Mouse (Mus musculus): ENCODE data around the gene Gng7. TPM values are rescaled to one million over a fixed set of nuclear protein-coding genes. Genes with fewer than 3 reads are reported as not detected.
"Not testable (repeated sequence)": the region's sequence is repeated elsewhere in the genome, so short reads cannot be mapped to it uniquely, and the experiment has no call there.

Gng7 gene
- polyA plus RNA-seq, 1 experiment from 2014 or later: 32.1 TPM

DNA sequence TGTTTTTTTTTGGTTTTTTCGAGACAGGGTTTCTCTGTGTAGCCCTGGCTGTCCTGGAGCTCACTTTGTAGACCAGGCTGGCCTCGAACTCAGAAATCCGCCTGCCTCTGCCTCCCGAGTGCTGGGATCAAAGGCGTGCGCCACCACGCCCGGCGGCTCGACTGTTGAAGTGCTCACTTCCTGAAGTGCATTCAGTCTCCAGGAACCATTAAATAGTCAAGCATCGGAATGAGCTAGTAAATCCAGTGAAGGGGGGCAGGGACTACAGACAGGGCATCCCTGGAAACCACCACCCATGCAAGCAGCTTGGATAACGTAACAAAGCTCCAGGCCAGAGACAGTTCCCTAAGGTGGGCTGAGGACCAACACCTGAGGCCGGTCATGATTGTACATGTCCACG, 30.5 kb upstream of the Gng7 start:
- peaks cover 76% of the 10 kb centered on the region for H3K36me3 ChIP-seq
- H3K9me3 ChIP-seq; H3K27me3 ChIP-seq; H3K4me3 ChIP-seq; H3K4me2 ChIP-seq (replicated peaks); H3K9ac ChIP-seq (replicated peaks); H3K4me1 ChIP-seq; ATAC-seq (replicated peaks); H3K27ac ChIP-seq (replicated peaks): not testable (repeated sequence)
- WGBS: 95% methylated on average over 14 of the region's 14 CpGs

- 35% methylated on average over 13 of the region's 13 CpGs for WGBS
Observed at GRCm38 (mm10) chr10:81041458-81042175, 26.9 kb upstream of the Gng7 start.

DNA sequence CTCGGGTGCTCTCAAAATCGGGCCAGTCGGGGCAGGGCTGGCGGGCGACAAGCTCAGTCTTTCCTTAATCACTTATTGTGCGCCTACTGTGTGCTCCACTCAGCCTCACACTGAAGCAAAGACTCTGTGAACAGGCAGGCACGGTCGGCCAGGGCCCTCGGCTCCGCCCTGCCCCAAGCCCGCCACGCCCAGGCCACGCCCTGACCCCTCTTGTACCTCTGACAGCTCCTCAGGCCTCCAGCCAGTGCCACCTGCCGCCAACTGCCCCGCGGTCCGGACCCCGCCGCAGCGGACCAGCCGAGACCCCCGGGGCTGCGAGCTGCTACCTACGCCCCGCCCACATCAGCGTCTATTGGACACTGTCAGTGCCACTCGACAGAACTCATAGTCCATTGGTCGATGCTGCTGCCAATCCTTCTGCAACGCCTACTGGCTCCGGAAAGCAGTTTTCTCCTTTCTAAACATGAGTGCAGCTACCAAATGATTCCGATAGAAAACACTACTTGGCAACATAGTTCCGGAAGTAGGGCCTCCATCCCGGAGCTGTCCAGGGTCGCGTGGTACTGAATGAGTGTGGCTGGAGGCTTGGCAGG, 22.3 kb upstream of the Gng7 start, which contains the start of gene Slc39a3:
Gene Slc39a3 (minus strand): TSS at position 439 of the 593 bp plus-strand sequence.
- peaks cover 14% of the 10 kb centered on the region for H3K4me1 ChIP-seq
- H3K9me3 ChIP-seq: no peaks in the 10 kb centered on the region
- no peaks in the 10 kb centered on the region for H3K27me3 ChIP-seq
- peaks cover 12% of the 10 kb centered on the region for H3K36me3 ChIP-seq
- H3K4me3 ChIP-seq: peak within 1 kb of the TSS; percentile 57
- peak within 1 kb of the TSS; percentile 68 for H3K9ac ChIP-seq (replicated peaks)
- WGBS: under 1% methylated on average over 35 of the region's 35 CpGs
- peak; percentile 99 for ATAC-seq (replicated peaks)
- H3K27ac ChIP-seq (replicated peaks): peak within 1 kb of the TSS; percentile 56
- peak within 1 kb of the TSS; percentile 54 for H3K4me2 ChIP-seq (replicated peaks)

More at GRCm38 (mm10) chr10:81041458-81042175, 26.9 kb upstream of the Gng7 start:
- H3K27me3 ChIP-seq: no peaks in the 10 kb centered on the region
- ATAC-seq (replicated peaks): no peak
- no peak overlapping the region for H3K9ac ChIP-seq (replicated peaks)
- H3K4me3 ChIP-seq: no peak overlapping the region
- H3K36me3 ChIP-seq: peaks cover 40% of the 10 kb centered on the region
- H3K4me2 ChIP-seq (replicated peaks): no peak overlapping the region
- H3K9me3 ChIP-seq: no peaks in the 10 kb centered on the region
- peaks cover 5% of the 10 kb centered on the region for H3K4me1 ChIP-seq
- H3K27ac ChIP-seq (replicated peaks): no peak overlapping the region

DNA sequence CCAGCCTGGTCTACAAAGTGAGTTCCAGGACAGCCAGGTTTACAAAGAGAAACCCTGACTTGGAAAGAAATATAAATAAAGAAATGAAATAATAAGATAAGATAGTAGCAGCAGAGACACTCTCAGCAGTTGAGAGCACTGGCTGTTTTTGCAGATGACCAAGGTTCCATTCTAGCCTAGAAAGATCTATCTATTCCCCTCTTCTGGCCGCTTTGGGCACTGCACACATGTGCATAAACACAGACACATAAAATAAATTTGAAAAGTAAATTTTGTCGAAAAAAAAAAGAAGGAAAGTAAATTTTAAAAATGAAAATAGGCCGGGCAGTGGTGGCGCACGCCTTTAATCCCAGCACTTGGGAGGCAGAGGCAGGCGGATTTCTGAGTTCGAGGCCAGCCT, 21.5 kb upstream of the Gng7 start:
- no peak overlapping the region for H3K27ac ChIP-seq (replicated peaks)
- no peak overlapping the region for H3K9ac ChIP-seq (replicated peaks)
- peaks cover 14% of the 10 kb centered on the region for H3K4me1 ChIP-seq
- H3K4me3 ChIP-seq: no peak overlapping the region
- H3K4me2 ChIP-seq (replicated peaks): no peak overlapping the region
- no peak for ATAC-seq (replicated peaks)
- 82% methylated on average over 7 of the region's 7 CpGs for WGBS
- peaks cover 18% of the 10 kb centered on the region for H3K36me3 ChIP-seq
- no peaks in the 10 kb centered on the region for H3K9me3 ChIP-seq
- no peaks in the 10 kb centered on the region for H3K27me3 ChIP-seq

GRCm38 (mm10) chr10:81033586-81033985, 18.8 kb upstream of the Gng7 start:
- H3K27me3 ChIP-seq: no peaks in the 10 kb centered on the region
- no peak overlapping the region for H3K9ac ChIP-seq (replicated peaks)
- H3K4me2 ChIP-seq (replicated peaks): no peak overlapping the region
- no peak for ATAC-seq (replicated peaks)
- H3K9me3 ChIP-seq: no peaks in the 10 kb centered on the region
- no peak overlapping the region for H3K27ac ChIP-seq (replicated peaks)
- WGBS: 82% methylated on average over 10 of the region's 10 CpGs
- peaks cover 28% of the 10 kb centered on the region for H3K36me3 ChIP-seq
- no peak overlapping the region for H3K4me3 ChIP-seq
- H3K4me1 ChIP-seq: peaks cover 21% of the 10 kb centered on the region

DNA sequence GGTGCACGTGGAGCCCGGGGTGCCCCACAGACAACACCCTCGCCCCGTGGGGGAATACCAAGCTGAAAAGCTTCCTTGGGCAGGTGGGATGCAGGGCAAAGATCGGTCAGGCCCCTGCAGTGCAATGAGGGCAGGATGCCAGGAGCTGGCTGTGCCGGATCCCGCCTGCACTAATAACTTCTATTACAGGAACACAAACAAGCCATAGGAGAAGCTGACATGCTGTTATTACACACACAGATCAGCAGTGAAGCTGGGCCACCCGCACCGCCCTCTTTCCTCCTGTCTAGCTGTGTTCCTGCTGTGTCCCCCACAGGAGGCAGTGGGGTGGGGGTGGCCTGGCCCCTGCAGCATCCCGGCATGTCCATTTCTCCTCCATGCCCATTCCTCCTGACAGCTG, 14.3 kb upstream of the Gng7 start:
- Histone ChIP-seq H3K4me3 (no peak overlapping the region), H3K9ac (replicated peaks) (no peak overlapping the region), H3K9me3 (no peaks in the 10 kb centered on the region), H3K36me3 (peaks cover 28% of the 10 kb centered on the region), H3K4me2 (replicated peaks) (no peak overlapping the region), H3K27me3 (0 out of 2 replicates have a peak, but pooled peaks cover 3% of the 10 kb centered on the region), H3K27ac (replicated peaks) (no peak overlapping the region), H3K4me1 (peaks cover 26% of the 10 kb centered on the region)
- no peak for ATAC-seq (replicated peaks)
- WGBS: 71% methylated on average over 10 of the region's 10 CpGs

DNA sequence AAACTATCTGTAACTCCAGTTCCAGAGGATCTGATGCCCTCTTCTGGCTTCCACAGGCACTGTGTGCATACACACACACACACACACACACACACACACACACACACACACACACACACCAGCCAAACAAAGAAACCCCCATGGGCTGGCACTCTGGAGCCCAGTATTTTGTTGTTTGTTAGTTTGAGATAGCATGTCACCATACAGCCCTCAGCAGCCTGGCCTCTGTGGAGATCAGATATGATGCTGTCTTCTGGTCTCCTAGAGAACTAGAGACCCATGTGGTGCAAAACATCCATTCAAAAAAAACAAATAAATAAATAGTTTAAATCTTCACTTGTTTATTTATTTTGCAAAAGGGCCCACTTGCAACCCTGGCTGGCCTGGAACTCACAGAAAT, 13.5 kb upstream of the Gng7 start:
- Histone ChIP-seq H3K9ac (replicated peaks) (no peak overlapping the region), H3K4me1 (peaks cover 26% of the 10 kb centered on the region)
- no peak for ATAC-seq (replicated peaks)

DNA sequence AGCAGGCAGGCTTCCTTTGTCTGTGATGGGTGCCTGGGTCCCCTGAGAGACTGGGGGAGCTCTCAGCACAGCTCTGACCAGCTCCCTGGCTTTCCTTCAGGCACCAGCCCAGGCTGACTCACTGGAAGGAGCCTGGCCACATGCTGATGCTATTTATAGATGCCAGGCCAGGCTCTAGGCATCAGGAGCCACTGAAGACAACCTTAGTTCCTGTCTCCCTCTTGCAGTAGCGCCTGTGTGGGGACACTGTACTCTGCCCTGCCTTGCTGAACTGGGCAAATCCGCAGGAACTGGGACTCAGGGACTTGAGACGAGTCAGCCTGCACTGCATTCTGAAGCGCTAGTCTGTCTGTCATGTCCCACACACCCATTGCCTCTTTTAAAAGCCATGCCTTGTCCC, 12.6 kb upstream of the Gng7 start:
- ATAC-seq (replicated peaks): no peak

More for the DNA sequence above, 13.5 kb upstream of the Gng7 start:
- H3K27ac ChIP-seq (replicated peaks): no peak overlapping the region
- H3K36me3 ChIP-seq: peaks cover 28% of the 10 kb centered on the region
- no peaks in the 10 kb centered on the region for H3K9me3 ChIP-seq
- H3K27me3 ChIP-seq: 0 out of 2 replicates have a peak, but pooled peaks cover 3% of the 10 kb centered on the region
- no peak overlapping the region for H3K4me3 ChIP-seq
- no peak overlapping the region for H3K4me2 ChIP-seq (replicated peaks)

DNA sequence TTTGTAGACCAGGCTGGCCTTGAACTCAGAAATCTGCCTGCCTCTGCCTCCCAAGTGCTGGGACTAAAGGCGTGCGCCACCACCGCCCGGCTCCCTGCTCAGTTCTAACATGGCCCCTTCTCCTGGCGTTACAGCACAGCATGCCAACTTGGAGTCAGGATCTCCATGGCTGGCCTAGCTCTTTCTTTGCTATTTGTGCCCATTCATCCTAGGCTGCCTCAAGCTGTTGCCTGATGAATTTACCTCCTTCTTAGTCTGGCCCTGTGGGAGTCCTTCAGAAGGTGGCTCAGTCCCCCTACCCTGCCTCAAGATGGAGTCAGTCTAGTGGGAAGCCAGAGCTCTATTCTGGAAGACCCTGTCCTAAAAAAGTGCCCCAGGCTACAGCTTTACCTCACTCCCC, 12.1 kb upstream of the Gng7 start:
- H3K36me3 ChIP-seq: peaks cover 16% of the 10 kb centered on the region
- no peak overlapping the region for H3K4me3 ChIP-seq
- 0 out of 2 replicates have a peak, but pooled peaks cover 3% of the 10 kb centered on the region for H3K27me3 ChIP-seq
- no peak for ATAC-seq (replicated peaks)
- H3K4me1 ChIP-seq: peaks cover 26% of the 10 kb centered on the region
- 95% methylated on average over 5 of the region's 5 CpGs for WGBS
- H3K4me2 ChIP-seq (replicated peaks): no peak overlapping the region
- H3K9me3 ChIP-seq: no peaks in the 10 kb centered on the region
- no peak overlapping the region for H3K27ac ChIP-seq (replicated peaks)
- H3K9ac ChIP-seq (replicated peaks): no peak overlapping the region

More for the DNA sequence above, 12.6 kb upstream of the Gng7 start:
- no peak overlapping the region for H3K4me2 ChIP-seq (replicated peaks)
- peaks cover 26% of the 10 kb centered on the region for H3K4me1 ChIP-seq
- H3K27ac ChIP-seq (replicated peaks): no peak overlapping the region
- 0 out of 2 replicates have a peak, but pooled peaks cover 3% of the 10 kb centered on the region for H3K27me3 ChIP-seq
- H3K9me3 ChIP-seq: no peaks in the 10 kb centered on the region
- WGBS: 70% methylated on average over 4 of the region's 4 CpGs
- H3K9ac ChIP-seq (replicated peaks): no peak overlapping the region
- H3K36me3 ChIP-seq: peaks cover 19% of the 10 kb centered on the region
- H3K4me3 ChIP-seq: no peak overlapping the region

GRCm38 (mm10) chr10:81025639-81026275, 11.0 kb upstream of the Gng7 start, which contains the start of gene Diras1:
TSS of gene Diras1 (minus strand) at chr10:81025662.
- Histone ChIP-seq H3K4me3 (peak within 1 kb of the TSS; percentile 55), H3K9ac (replicated peaks) (peak within 1 kb of the TSS; percentile 78), H3K4me1 (peaks cover 26% of the 10 kb centered on the region), H3K27ac (replicated peaks) (no peak within 1 kb of the TSS), H3K36me3 (peaks cover 5% of the 10 kb centered on the region), H3K9me3 (no peaks in the 10 kb centered on the region), H3K27me3 (0 out of 2 replicates have a peak, but pooled peaks cover 3% of the 10 kb centered on the region), H3K4me2 (replicated peaks) (peak within 1 kb of the TSS; percentile 84)
- WGBS: 45% methylated on average over 12 of the region's 12 CpGs
- ATAC-seq (replicated peaks): no peak

- Histone ChIP-seq H3K36me3 (no peaks in the 10 kb centered on the region; the same call in 1 of the 2 replicates), H3K4me2 (replicated peaks) (peak overlapping the region; percentile 84), H3K27ac (replicated peaks) (no peak overlapping the region), H3K4me3 (peak overlapping the region; percentile 55), H3K27me3 (0 out of 2 replicates have a peak, but pooled peaks cover 3% of the 10 kb centered on the region), H3K9ac (replicated peaks) (peak overlapping the region; percentile 78), H3K4me1 (peaks cover 26% of the 10 kb centered on the region), H3K9me3 (no peaks in the 10 kb centered on the region)
- ATAC-seq (replicated peaks): peak; percentile 29
- under 1% methylated on average over 39 of the region's 43 CpGs for WGBS
Observed at GRCm38 (mm10) chr10:81025047-81025621, 10.4 kb upstream of the Gng7 start.

All from forebrain, embryonic 15.5 days (tissue).